Mouse (Mus musculus): Measurements from ENCODE around the gene Fggy. TPM values are rescaled to one million over a fixed set of nuclear protein-coding genes. Genes with fewer than 3 reads are reported as not detected.

Fggy gene
- polyA plus RNA-seq, 1 experiment from 2014 or later, result 6.8 TPM

GRCm38 (mm10) chr4:95558271-95558888 is 1.1 kb downstream of the Fggy start:
- Histone ChIP-seq H3K27me3 (ENCODE audit: poor library complexity, severe bottlenecking) (no peaks in the 10 kb centered on the region), H3K27ac (peak overlapping the region; percentile 88; the same call in 1 of the 2 replicates), H3K4me1 (peaks cover 18% of the 10 kb centered on the region), H3K4me3 (no peak overlapping the region), H3K9me3 (no peaks in the 10 kb centered on the region), H3K36me3 (replicated peaks) (no peaks in the 10 kb centered on the region)
- DNase-seq (ENCODE audit: extremely low spot score, low spot score), result no peak
- 87% methylated on average over 4 of the region's 4 CpGs for WGBS

- no peak overlapping the region for H3K4me3 ChIP-seq
- no peaks in the 10 kb centered on the region for H3K27me3 ChIP-seq (ENCODE audit: poor library complexity, severe bottlenecking)
- no peak overlapping the region for H3K27ac ChIP-seq
- H3K36me3 ChIP-seq (replicated peaks), result no peaks in the 10 kb centered on the region
- H3K9me3 ChIP-seq, result no peaks in the 10 kb centered on the region; the same call in 1 of the 2 replicates
- no peaks in the 10 kb centered on the region for H3K4me1 ChIP-seq
- no peak for DNase-seq (ENCODE audit: extremely low spot score, low spot score)
- WGBS, result 83% methylated on average over 3 of the region's 3 CpGs
Measured at GRCm38 (mm10) chr4:95571621-95572020, 14.3 kb downstream of the Fggy start.

- Histone ChIP-seq H3K36me3 (replicated peaks) (no peaks in the 10 kb centered on the region), H3K4me3 (no peak overlapping the region), H3K4me1 (no peaks in the 10 kb centered on the region), H3K27me3 (ENCODE audit: poor library complexity, severe bottlenecking) (no peaks in the 10 kb centered on the region), H3K27ac (no peak overlapping the region), H3K9me3 (no peaks in the 10 kb centered on the region; the same call in 1 of the 2 replicates)
- DNase-seq (ENCODE audit: extremely low spot score, low spot score), result no peak
Measured at GRCm38 (mm10) chr4:95573704-95574103, 16.4 kb downstream of the Fggy start.

- H3K4me3 ChIP-seq, result no peak overlapping the region
- H3K4me1 ChIP-seq, result no peaks in the 10 kb centered on the region
- no peaks in the 10 kb centered on the region for H3K36me3 ChIP-seq (replicated peaks)
- WGBS, result 82% methylated on average over 3 of the region's 3 CpGs
- H3K9me3 ChIP-seq, result no peaks in the 10 kb centered on the region; the same call in 1 of the 2 replicates
- H3K27me3 ChIP-seq (ENCODE audit: poor library complexity, severe bottlenecking), result no peaks in the 10 kb centered on the region
- no peak for DNase-seq (ENCODE audit: extremely low spot score, low spot score)
- H3K27ac ChIP-seq, result no peak overlapping the region
Measured at GRCm38 (mm10) chr4:95575411-95575911, 18.2 kb downstream of the Fggy start.

GRCm38 (mm10) chr4:95579183-95579582 is 21.9 kb downstream of the Fggy start:
- Histone ChIP-seq H3K27ac (no peak overlapping the region), H3K4me1 (no peaks in the 10 kb centered on the region), H3K9me3 (no peaks in the 10 kb centered on the region; the same call in 1 of the 2 replicates), H3K36me3 (replicated peaks) (no peaks in the 10 kb centered on the region), H3K27me3 (ENCODE audit: poor library complexity, severe bottlenecking) (no peaks in the 10 kb centered on the region), H3K4me3 (no peak overlapping the region)
- no peak for DNase-seq (ENCODE audit: extremely low spot score, low spot score)
- 90% methylated on average over 5 of the region's 5 CpGs for WGBS

GRCm38 (mm10) chr4:95584107-95584762 is 26.9 kb downstream of the Fggy start:
- Histone ChIP-seq H3K4me3 (no peak overlapping the region), H3K27ac (no peak overlapping the region), H3K4me1 (peaks cover 7% of the 10 kb centered on the region; the same call in 1 of the 2 replicates), H3K36me3 (replicated peaks) (no peaks in the 10 kb centered on the region), H3K27me3 (ENCODE audit: poor library complexity, severe bottlenecking) (no peaks in the 10 kb centered on the region), H3K9me3 (no peaks in the 10 kb centered on the region)
- no peak for DNase-seq (ENCODE audit: extremely low spot score, low spot score)
- WGBS, result 83% methylated on average over 4 of the region's 4 CpGs

GRCm38 (mm10) chr4:95586274-95587001 is 29.1 kb downstream of the Fggy start:
- no peaks in the 10 kb centered on the region for H3K36me3 ChIP-seq (replicated peaks)
- 82% methylated on average over 4 of the region's 4 CpGs for WGBS
- H3K4me1 ChIP-seq, result peaks cover 7% of the 10 kb centered on the region; the same call in 1 of the 2 replicates
- no peaks in the 10 kb centered on the region for H3K9me3 ChIP-seq
- no peak overlapping the region for H3K27ac ChIP-seq
- H3K4me3 ChIP-seq, result no peak overlapping the region
- no peak for DNase-seq (ENCODE audit: extremely low spot score, low spot score)
- no peaks in the 10 kb centered on the region for H3K27me3 ChIP-seq (ENCODE audit: poor library complexity, severe bottlenecking)

- 89% methylated on average over 2 of the region's 2 CpGs for WGBS
- no peak for DNase-seq (ENCODE audit: extremely low spot score, low spot score)
Measured at GRCm38 (mm10) chr4:95588722-95589283, 31.5 kb downstream of the Fggy start.

GRCm38 (mm10) chr4:95590878-95591277 is 33.6 kb downstream of the Fggy start:
- H3K9me3 ChIP-seq, result no peaks in the 10 kb centered on the region
- no peaks in the 10 kb centered on the region for H3K36me3 ChIP-seq (replicated peaks)
- H3K27me3 ChIP-seq (ENCODE audit: poor library complexity, severe bottlenecking), result no peaks in the 10 kb centered on the region
- no peak for DNase-seq (ENCODE audit: extremely low spot score, low spot score)
- 95% methylated on average over 3 of the region's 3 CpGs for WGBS
- peaks cover under 1% of the 10 kb centered on the region; the same call in 1 of the 2 replicates for H3K4me1 ChIP-seq
- no peak overlapping the region for H3K4me3 ChIP-seq
- H3K27ac ChIP-seq, result no peak overlapping the region

More at GRCm38 (mm10) chr4:95588722-95589283, 31.5 kb downstream of the Fggy start:
- Histone ChIP-seq H3K4me3 (no peak overlapping the region), H3K9me3 (no peaks in the 10 kb centered on the region), H3K27me3 (ENCODE audit: poor library complexity, severe bottlenecking) (no peaks in the 10 kb centered on the region), H3K36me3 (replicated peaks) (no peaks in the 10 kb centered on the region), H3K4me1 (peaks cover 7% of the 10 kb centered on the region; the same call in 1 of the 2 replicates), H3K27ac (no peak overlapping the region)

- Histone ChIP-seq H3K27ac (no peak overlapping the region), H3K36me3 (replicated peaks) (no peaks in the 10 kb centered on the region), H3K9me3 (no peaks in the 10 kb centered on the region), H3K4me1 (no peaks in the 10 kb centered on the region), H3K27me3 (ENCODE audit: poor library complexity, severe bottlenecking) (no peaks in the 10 kb centered on the region), H3K4me3 (no peak overlapping the region)
- no peak for DNase-seq (ENCODE audit: extremely low spot score, low spot score)
- 85% methylated on average over 6 of the region's 6 CpGs for WGBS
Measured at GRCm38 (mm10) chr4:95597208-95597607, 39.9 kb downstream of the Fggy start.

GRCm38 (mm10) chr4:95601776-95602175 is 44.5 kb downstream of the Fggy start:
- H3K9me3 ChIP-seq, result no peaks in the 10 kb centered on the region
- no peak overlapping the region for H3K4me3 ChIP-seq
- no peaks in the 10 kb centered on the region for H3K27me3 ChIP-seq (ENCODE audit: poor library complexity, severe bottlenecking)
- no peaks in the 10 kb centered on the region for H3K36me3 ChIP-seq (replicated peaks)
- H3K4me1 ChIP-seq, result no peaks in the 10 kb centered on the region
- WGBS, result 90% methylated on average over 4 of the region's 4 CpGs
- H3K27ac ChIP-seq, result no peak overlapping the region
- no peak for DNase-seq (ENCODE audit: extremely low spot score, low spot score)

GRCm38 (mm10) chr4:95603254-95603653 is 45.9 kb downstream of the Fggy start:
- Histone ChIP-seq H3K27me3 (ENCODE audit: poor library complexity, severe bottlenecking) (no peaks in the 10 kb centered on the region), H3K4me3 (no peak overlapping the region), H3K4me1 (no peaks in the 10 kb centered on the region), H3K9me3 (no peaks in the 10 kb centered on the region), H3K36me3 (replicated peaks) (no peaks in the 10 kb centered on the region), H3K27ac (no peak overlapping the region)
- DNase-seq (ENCODE audit: extremely low spot score, low spot score), result no peak
- WGBS, result 88% methylated on average over 1 of the region's 1 CpGs

Measured in forebrain, embryonic 10.5 days (tissue).